Mouse (Mus musculus): ENCODE measurements around the gene Tmem104. TPM values are rescaled to one million over a fixed set of nuclear protein-coding genes. Genes with fewer than 3 reads are reported as not detected.

The Tmem104 gene
- polyA plus RNA-seq, 1 experiment = not detected

DNA sequence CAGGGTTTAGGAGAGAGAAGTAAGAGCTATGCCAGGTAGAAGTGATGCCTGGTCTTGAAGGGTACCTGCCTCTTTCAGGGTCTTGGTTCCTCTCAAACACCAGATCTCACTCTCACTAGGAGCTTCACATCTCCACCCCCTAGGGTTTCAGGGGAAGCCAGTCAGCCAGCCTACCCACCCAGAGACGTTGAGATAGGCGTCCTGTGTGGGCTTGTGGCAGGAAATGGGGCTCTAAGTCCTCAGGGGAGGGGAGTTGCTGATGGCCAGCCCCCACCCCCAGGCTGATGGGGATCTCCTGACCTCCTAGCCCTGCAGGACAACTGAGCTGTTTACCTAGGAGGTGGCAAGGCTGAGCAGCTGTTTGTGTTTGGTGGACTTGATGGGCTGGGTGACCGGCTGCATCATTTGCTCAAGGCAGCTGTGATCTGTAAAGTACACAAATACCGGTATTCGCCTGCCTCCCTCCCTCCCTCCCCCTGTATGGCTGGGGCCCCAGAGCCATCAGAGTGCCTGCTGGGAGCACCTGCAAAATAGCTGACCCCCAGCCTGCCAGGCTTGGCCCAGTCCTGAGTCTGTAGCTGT lies 32.1 kb upstream of the Tmem104 start:
- no peak overlapping the region for H3K27ac ChIP-seq (ENCODE audit: insufficient read depth, low read depth, low read length)
- no peak overlapping the region for H3K4me3 ChIP-seq (ENCODE audit: insufficient read depth, low read depth, low read length)
- 43% methylated on average over 5 of the region's 5 CpGs for WGBS
- TF ChIP-seq POLR2A (IDR thresholded peaks at IDR 0.05; ENCODE audit: insufficient read depth, low read depth, low read length) (no peak), CTCF (IDR thresholded peaks at IDR 0.05; ENCODE audit: insufficient read depth, low read depth, low read length) (no peak)
- peaks cover 12% of the 10 kb centered on the region; the same call in 1 of the 2 replicates for H3K4me1 ChIP-seq (ENCODE audit: control insufficient read depth, insufficient read depth, low read length)

DNA sequence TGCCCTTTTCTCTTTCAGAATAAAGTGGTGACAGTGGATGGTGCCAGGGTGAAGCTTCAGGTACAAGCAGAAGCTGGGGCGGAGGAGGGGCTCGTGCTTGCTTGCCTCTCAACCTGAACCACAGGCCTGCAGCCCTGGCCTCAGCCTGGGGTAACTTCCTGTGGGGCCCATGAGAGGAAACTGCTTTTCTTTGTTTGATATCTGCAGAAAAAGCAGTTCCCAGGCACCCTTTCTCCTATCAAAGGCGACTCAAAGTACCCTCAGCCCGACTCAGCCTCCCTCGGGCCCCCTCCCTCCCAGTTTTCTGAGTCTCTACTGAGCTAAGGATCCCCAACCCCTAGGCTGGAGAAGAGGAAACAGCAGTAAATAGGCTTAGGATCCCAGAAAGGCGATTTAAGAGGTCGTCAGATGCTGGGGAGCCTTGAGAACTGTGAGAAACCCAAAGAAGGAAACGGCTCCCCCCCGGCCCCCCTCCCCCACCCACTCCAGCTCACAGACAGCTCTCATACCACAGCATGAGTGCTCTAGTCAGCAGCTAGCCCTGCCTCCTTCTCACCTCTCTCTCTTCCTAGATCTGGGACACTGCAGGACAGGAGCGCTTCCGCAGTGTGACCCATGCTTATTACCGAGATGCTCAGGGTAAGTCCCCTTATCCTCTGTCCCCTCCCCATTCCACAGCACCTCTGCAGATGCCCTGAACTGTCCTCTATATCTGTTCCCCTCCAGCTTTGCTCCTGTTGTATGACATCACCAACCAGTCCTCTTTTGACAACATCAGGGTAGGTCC lies 29.2 kb upstream of the Tmem104 start:
- Histone ChIP-seq H3K27ac (ENCODE audit: insufficient read depth, low read depth, low read length) (0 out of 2 replicates have a peak overlapping the region, but pooled peaks have one; percentile 12), H3K4me1 (ENCODE audit: control insufficient read depth, insufficient read depth, low read length) (peaks cover 16% of the 10 kb centered on the region; the same call in 1 of the 2 replicates), H3K4me3 (ENCODE audit: insufficient read depth, low read depth, low read length) (no peak overlapping the region)
- no peak for TF ChIP-seq POLR2A (IDR thresholded peaks at IDR 0.05; ENCODE audit: insufficient read depth, low read depth, low read length)
- TF ChIP-seq CTCF (IDR thresholded peaks at IDR 0.05; ENCODE audit: insufficient read depth, low read depth, low read length) = no peak
- 46% methylated on average over 12 of the region's 12 CpGs for WGBS

DNA sequence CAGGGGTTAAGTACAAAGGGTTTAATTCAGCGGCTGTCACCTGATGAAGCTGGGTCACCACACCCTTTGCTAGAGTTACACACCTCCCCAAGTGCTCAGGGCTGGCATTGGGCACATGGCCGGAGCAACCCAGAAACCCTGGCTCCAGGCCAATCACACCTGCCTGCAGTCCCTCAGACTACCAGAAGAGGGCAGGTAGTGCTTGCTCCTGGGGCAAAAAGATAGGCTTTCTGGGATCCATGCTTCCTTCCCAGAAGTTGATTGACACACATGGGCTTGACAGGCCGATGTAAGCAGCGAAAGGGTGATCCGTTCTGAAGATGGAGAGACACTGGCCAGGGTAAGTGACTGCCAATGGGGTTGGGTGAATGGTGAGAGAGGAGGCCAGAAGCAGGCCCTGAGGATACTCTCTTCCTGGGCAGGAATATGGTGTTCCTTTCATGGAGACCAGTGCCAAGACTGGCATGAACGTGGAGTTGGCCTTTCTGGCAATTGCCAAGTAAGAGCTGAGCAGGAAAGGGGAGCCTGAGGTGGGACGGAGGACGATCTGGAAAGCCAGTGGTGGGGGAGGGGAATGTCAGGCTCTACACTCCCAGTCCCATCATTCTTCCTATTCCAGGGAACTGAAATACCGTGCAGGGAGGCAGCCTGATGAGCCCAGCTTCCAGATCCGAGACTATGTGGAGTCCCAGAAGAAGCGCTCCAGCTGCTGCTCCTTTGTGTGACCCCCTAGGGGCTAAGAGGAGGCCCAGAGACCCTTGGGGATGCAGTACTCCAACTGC lies 27.1 kb upstream of the Tmem104 start:
- Histone ChIP-seq H3K4me3 (ENCODE audit: insufficient read depth, low read depth, low read length) (no peak overlapping the region), H3K27ac (ENCODE audit: insufficient read depth, low read depth, low read length) (no peak overlapping the region), H3K4me1 (ENCODE audit: control insufficient read depth, insufficient read depth, low read length) (peaks cover 27% of the 10 kb centered on the region)
- no peak for TF ChIP-seq POLR2A (IDR thresholded peaks at IDR 0.05; ENCODE audit: insufficient read depth, low read depth, low read length)
- peak; percentile 53 for TF ChIP-seq CTCF (IDR thresholded peaks at IDR 0.05; ENCODE audit: insufficient read depth, low read depth, low read length)
- 52% methylated on average over 11 of the region's 11 CpGs for WGBS

DNA sequence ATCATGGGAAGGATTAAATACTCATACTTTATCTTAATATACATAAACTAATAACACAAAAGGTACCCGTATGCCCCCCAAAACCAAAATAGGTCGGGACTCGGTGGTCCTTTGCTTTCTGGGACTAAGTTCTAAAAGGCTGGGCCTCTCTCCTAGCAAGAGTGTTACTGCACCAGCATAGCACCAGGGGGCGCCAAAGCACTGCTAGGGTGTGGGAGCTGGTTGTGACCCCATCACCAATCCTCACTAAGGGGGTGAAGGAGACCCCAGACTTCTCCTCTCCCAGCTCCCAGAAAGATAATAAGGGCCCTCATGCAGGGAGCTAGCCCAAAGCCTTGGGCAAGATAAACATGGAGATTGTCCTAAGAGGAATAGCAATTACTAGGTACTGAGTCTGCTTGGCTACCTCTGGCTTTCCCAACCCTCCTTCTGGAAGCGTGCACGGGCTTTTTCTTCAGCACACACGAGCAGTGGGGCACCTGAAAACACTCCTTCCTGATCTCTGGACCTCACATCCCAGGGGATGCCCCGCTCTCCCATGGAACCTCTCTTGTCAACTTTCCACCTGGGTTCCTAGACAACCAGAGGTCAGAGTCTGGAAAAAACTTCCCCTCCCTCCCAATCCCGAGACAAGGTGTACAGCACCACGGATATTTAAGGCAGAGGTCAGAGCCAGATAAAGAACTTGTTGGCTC lies 26.3 kb upstream of the Tmem104 start:
- Histone ChIP-seq H3K4me3 (ENCODE audit: insufficient read depth, low read depth, low read length) (no peak overlapping the region), H3K4me1 (ENCODE audit: control insufficient read depth, insufficient read depth, low read length) (peaks cover 27% of the 10 kb centered on the region), H3K27ac (ENCODE audit: insufficient read depth, low read depth, low read length) (no peak overlapping the region)
- 38% methylated on average over 10 of the region's 10 CpGs for WGBS
- TF ChIP-seq CTCF (IDR thresholded peaks at IDR 0.05; ENCODE audit: insufficient read depth, low read depth, low read length) (peak; percentile 53; the same call in 1 of the 2 replicates), POLR2A (IDR thresholded peaks at IDR 0.05; ENCODE audit: insufficient read depth, low read depth, low read length) (no peak)

DNA sequence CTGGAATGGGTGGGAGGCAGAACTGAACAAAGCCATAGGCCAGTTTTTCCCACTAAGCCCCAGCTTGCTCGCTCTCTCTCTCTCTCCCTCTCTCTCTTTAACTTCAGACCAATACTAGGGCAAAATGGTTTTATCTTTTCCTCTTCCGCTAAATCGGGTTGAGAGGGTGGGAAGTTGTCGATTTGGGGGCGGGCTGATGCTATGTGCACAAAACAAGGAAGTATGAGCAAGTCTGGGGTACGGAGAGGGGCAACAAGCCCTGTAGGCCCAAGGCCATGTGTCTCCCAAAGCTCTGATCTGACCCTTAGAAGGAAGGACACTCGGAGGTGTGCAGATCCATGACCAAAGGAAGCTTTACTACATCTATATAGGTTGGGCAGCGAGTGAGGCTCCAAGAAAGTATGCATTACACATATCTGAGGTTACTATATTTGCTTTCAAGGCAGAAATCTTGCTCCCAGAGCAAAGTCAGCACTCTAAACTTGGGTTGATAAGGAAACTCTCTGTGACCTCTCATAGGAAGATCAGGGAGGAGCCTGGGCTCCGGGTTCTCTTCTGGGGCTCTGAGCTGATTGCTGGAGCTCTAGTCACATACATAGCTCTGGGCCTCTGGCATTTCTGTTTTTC lies 25.6 kb upstream of the Tmem104 start:
- Histone ChIP-seq H3K4me3 (ENCODE audit: insufficient read depth, low read depth, low read length) (no peak overlapping the region), H3K27ac (ENCODE audit: insufficient read depth, low read depth, low read length) (no peak overlapping the region), H3K4me1 (ENCODE audit: control insufficient read depth, insufficient read depth, low read length) (peaks cover 27% of the 10 kb centered on the region)
- TF ChIP-seq CTCF (IDR thresholded peaks at IDR 0.05; ENCODE audit: insufficient read depth, low read depth, low read length) = no peak
- no peak for TF ChIP-seq POLR2A (IDR thresholded peaks at IDR 0.05; ENCODE audit: insufficient read depth, low read depth, low read length)
- WGBS = 64% methylated on average over 9 of the region's 9 CpGs

DNA sequence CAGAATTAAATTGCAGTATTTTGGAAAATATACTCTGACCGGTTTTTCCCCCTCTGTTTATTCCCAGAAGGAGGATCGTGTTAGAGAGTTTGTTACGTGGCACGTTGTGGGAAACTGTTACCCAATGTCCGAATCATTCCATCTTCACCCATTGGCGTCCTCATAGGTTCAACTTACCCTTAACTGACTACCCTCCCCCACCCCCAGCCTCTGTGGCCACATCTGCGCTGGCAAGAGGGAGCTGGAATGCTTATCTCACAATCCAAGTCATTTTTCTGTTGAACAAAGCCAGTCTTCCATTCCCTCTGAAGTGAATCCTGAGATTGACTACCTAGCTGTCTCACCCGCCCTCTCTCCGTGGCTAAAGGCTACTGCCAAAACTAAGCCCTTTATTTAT lies 25.1 kb upstream of the Tmem104 start:
- H3K27ac ChIP-seq (ENCODE audit: insufficient read depth, low read depth, low read length) = no peak overlapping the region
- peaks cover 27% of the 10 kb centered on the region for H3K4me1 ChIP-seq (ENCODE audit: control insufficient read depth, insufficient read depth, low read length)
- 48% methylated on average over 9 of the region's 9 CpGs for WGBS
- H3K4me3 ChIP-seq (ENCODE audit: insufficient read depth, low read depth, low read length) = no peak overlapping the region
- TF ChIP-seq CTCF (IDR thresholded peaks at IDR 0.05; ENCODE audit: insufficient read depth, low read depth, low read length) (no peak), POLR2A (IDR thresholded peaks at IDR 0.05; ENCODE audit: insufficient read depth, low read depth, low read length) (no peak)

DNA sequence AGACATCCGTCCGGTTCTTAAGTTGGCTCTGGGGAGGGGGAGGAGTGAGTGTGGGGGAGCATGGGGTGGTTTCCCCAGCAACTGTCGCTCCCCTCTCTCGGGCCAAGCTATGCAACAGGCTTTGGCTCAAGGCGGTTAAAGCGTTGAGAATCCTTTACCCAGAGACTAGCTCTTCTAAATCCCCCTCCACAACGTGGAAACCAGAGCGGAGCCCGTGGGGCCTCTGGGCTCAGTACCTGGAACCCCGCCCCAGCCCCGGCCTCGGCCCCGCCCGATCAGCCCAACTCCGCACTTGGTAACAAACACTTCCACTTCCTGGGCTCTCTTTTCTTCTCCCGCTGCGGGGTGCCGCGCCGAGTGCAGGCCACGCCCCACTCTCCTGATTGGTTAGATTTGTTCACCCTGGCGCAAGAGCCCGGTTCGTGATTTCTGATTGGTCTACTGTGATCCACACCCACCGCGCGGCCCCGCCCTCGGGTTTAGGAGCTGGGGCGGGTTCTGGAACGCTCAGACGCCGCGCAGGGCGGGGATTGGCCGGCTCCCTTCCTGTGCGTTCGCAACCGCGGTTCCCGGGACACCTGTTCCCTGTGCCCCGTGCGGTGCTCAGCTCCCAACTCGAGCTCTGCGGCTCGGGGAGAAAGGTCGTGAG lies 24.3 kb upstream of the Tmem104 start, which contains the start of gene Slc9a3r1:
Gene Slc9a3r1 (plus strand): TSS at position 510 of the 649 bp plus-strand sequence.
- WGBS = 1% methylated on average over 47 of the region's 47 CpGs
- peaks cover 27% of the 10 kb centered on the region for H3K4me1 ChIP-seq (ENCODE audit: control insufficient read depth, insufficient read depth, low read length)
- no peak within 1 kb of the TSS for H3K27ac ChIP-seq (ENCODE audit: insufficient read depth, low read depth, low read length)
- TF ChIP-seq POLR2A (IDR thresholded peaks at IDR 0.05; ENCODE audit: insufficient read depth, low read depth, low read length) (no peak), CTCF (IDR thresholded peaks at IDR 0.05; ENCODE audit: insufficient read depth, low read depth, low read length) (no peak)
- H3K4me3 ChIP-seq (ENCODE audit: insufficient read depth, low read depth, low read length) = peak within 1 kb of the TSS; percentile 49
